Mouse (Mus musculus) forebrain, embryonic 16.5 days (tissue): ENCODE measurements around the gene Npepps. TPM values are rescaled to one million over a fixed set of nuclear protein-coding genes. Genes with fewer than 3 reads are reported as not detected.

Experiments used
- ATAC-seq: fragments of 200-750 bp; cut with Nextera tagmentation; 2 replicates; pipeline ENCODE4 v1.8.0; 2017; ENCODE audit warnings: mild to moderate bottlenecking, moderate library complexity
- H3K27ac ChIP-seq: fragments of 300-500 bp; sonication (generic); 2 replicates; pipeline ENCODE4 v1.5.1; 2014; ENCODE audit warnings: low read length, control low read depth
- H3K27me3 ChIP-seq: fragments of 300-500 bp; sonication (generic); replicated peaks from 2 replicates; pipeline ENCODE4 v1.6.1; 2014; ENCODE audit warnings: low read length; ENCODE audit not compliant: control insufficient read depth, insufficient read depth
- H3K36me3 ChIP-seq: fragments of 300-500 bp; sonication (generic); 2 replicates; pipeline ENCODE4 v1.6.1; 2014; ENCODE audit not compliant: control insufficient read depth, insufficient read depth
- H3K4me1 ChIP-seq: fragments of 300-500 bp; sonication (generic); replicated peaks from 2 replicates; pipeline ENCODE4 v1.6.1; 2014; ENCODE audit warnings: low read length; ENCODE audit not compliant: control insufficient read depth, insufficient read depth
- H3K4me2 ChIP-seq: fragments of 300-500 bp; sonication (generic); 2 replicates; pipeline ENCODE4 v1.6.1; 2014; ENCODE audit warnings: mild to moderate bottlenecking, low read length, control low read depth
- H3K4me3 ChIP-seq: fragments of 300-500 bp; sonication (generic); replicated peaks from 2 replicates; pipeline ENCODE4 v1.5.1; 2014; ENCODE audit warnings: mild to moderate bottlenecking, low read length, control low read depth
- H3K9ac ChIP-seq: fragments of 300-500 bp; sonication (generic); replicated peaks from 2 replicates; pipeline ENCODE4 v1.6.1; 2014; ENCODE audit warnings: low read depth, low read length, control low read depth
- H3K9me3 ChIP-seq: fragments of 300-500 bp; sonication (generic); 2 replicates; pipeline ENCODE4 v1.6.1; 2016; ENCODE audit warnings: low read length; ENCODE audit not compliant: control insufficient read depth
- WGBS: fragments of 180-500 bp; shearing (Covaris S2); extraction: QIAGEN DNeasy Blood & Tissue Kit; methylation state at CpG from one replicate; pipeline ENCODE4 v1.1.7; 2014; 5-methylcytosine and 5-hydroxymethylcytosine counted together
- polyA plus RNA-seq: library from polyadenylated mRNA; unstranded; fragments of >200 nt; fragmentation: Nextera tagmentation; extraction: Ambion mirVana; gene quantifications from 2 replicates; pipeline ENCODE4 v1.2.1, GENCODE M21; 2015

Npepps gene
- polyA plus RNA-seq, 1 experiment from 2014 or later, result 157 TPM

DNA sequence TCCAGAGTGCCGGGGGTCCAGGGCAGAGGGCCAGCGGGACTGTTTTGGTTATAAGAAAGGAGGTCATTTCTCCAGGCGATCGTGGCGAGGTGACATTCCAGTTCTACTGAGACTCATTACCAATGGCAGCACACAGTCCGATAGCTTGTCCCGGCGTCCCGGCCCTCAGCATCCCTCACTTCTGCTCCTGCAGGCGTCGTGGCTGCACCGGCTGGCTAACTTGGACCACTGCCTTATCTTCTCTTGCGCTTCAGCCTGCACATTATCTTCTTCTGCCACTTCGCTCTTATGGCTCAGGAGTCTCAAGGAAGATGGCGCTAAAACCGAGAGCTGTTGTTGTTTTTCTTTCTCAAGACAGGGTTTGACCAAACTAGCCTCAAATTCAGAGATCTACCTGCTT is 21.0 kb upstream of the Npepps start:
- no peaks in the 10 kb centered on the region for H3K9me3 ChIP-seq
- no peak overlapping the region for H3K4me3 ChIP-seq
- no peak overlapping the region for H3K27ac ChIP-seq
- H3K4me1 ChIP-seq, result peaks cover 6% of the 10 kb centered on the region
- no peaks in the 10 kb centered on the region for H3K27me3 ChIP-seq
- 88% methylated on average over 16 of the region's 16 CpGs for WGBS
- no peak overlapping the region for H3K4me2 ChIP-seq
- no peaks in the 10 kb centered on the region for H3K36me3 ChIP-seq
- no peak overlapping the region for H3K9ac ChIP-seq
- ATAC-seq, result no peak

DNA sequence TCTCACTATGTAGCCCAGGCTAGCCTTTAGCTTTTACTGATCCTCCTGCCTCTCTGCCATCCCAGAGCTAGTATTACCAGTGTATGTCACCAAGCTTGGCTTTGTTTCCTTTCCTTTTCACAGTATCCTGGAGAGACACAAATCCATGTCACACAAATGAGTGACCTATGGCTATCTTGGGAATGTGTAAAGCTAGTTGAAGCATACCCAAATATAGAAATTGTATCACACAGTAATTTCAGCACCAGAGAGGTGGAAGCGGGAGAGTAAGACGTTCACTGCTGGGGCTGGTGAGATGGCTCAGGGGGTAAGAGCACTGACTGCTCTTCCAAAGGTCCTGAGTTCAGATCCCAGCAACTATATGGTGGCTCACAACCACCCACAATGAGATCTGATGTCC is 19.5 kb upstream of the Npepps start:
- ATAC-seq, result no peak
- Histone ChIP-seq H3K9ac (no peak overlapping the region), H3K36me3 (no peaks in the 10 kb centered on the region), H3K27me3 (no peaks in the 10 kb centered on the region), H3K27ac (no peak overlapping the region), H3K4me1 (peaks cover 6% of the 10 kb centered on the region), H3K4me3 (no peak overlapping the region), H3K9me3 (no peaks in the 10 kb centered on the region), H3K4me2 (no peak overlapping the region)
- 98% methylated on average over 2 of the region's 2 CpGs for WGBS

DNA sequence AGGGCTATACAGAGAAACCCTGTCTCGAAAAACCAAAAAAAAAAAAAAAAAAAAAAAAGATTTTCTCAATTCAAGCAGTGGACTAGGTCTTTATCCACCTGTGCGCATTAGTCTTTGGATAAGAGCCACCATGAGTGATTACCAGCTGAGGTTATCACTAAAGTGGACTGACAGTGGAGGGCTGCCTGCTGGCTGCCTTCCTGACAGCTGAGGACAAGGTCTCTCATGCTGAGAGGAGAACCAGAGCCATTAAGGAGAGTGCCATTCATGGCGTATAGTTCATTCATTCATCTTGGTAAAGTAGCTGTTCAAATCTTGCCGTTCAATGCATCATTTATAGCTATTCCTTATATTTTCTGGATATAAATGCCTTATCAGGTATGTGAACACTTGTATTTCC is 16.1 kb upstream of the Npepps start:
- H3K9me3 ChIP-seq, result no peaks in the 10 kb centered on the region
- no peaks in the 10 kb centered on the region; the same call in 1 of the 2 replicates for H3K4me1 ChIP-seq
- H3K4me2 ChIP-seq, result no peak overlapping the region

DNA sequence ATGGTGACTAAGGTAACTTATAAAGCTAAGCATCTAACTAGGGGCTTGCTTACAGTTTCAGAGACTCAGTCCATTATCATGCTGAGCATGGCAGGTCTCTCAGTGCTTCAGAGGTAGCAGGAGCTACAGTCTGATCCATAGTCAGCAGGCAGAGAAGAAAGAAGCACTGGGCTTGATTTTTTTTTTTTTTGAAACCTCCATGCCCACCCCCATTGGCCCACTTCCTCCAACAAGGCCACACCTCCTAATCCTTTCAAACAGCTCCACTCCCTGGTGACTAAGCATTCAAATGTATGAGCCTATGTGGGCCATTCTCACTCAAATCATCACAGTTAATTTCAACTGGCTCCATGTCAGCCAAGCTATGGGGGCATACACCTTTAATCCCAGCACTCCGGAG is 12.3 kb upstream of the Npepps start:
- no peak for ATAC-seq
- H3K27ac ChIP-seq, result no peak overlapping the region
- H3K4me1 ChIP-seq, result no peaks in the 10 kb centered on the region
- H3K9ac ChIP-seq, result no peak overlapping the region
- WGBS, result 85% methylated on average over 1 of the region's 1 CpGs
- no peaks in the 10 kb centered on the region for H3K27me3 ChIP-seq
- H3K4me2 ChIP-seq, result no peak overlapping the region
- no peak overlapping the region for H3K4me3 ChIP-seq
- no peaks in the 10 kb centered on the region for H3K9me3 ChIP-seq
- H3K36me3 ChIP-seq, result no peaks in the 10 kb centered on the region

More for the DNA sequence above, 16.1 kb upstream of the Npepps start:
- ATAC-seq, result no peak
- no peak overlapping the region for H3K9ac ChIP-seq
- no peak overlapping the region for H3K27ac ChIP-seq
- no peaks in the 10 kb centered on the region for H3K27me3 ChIP-seq
- no peak overlapping the region for H3K4me3 ChIP-seq
- 89% methylated on average over 3 of the region's 4 CpGs for WGBS
- no peaks in the 10 kb centered on the region for H3K36me3 ChIP-seq

DNA sequence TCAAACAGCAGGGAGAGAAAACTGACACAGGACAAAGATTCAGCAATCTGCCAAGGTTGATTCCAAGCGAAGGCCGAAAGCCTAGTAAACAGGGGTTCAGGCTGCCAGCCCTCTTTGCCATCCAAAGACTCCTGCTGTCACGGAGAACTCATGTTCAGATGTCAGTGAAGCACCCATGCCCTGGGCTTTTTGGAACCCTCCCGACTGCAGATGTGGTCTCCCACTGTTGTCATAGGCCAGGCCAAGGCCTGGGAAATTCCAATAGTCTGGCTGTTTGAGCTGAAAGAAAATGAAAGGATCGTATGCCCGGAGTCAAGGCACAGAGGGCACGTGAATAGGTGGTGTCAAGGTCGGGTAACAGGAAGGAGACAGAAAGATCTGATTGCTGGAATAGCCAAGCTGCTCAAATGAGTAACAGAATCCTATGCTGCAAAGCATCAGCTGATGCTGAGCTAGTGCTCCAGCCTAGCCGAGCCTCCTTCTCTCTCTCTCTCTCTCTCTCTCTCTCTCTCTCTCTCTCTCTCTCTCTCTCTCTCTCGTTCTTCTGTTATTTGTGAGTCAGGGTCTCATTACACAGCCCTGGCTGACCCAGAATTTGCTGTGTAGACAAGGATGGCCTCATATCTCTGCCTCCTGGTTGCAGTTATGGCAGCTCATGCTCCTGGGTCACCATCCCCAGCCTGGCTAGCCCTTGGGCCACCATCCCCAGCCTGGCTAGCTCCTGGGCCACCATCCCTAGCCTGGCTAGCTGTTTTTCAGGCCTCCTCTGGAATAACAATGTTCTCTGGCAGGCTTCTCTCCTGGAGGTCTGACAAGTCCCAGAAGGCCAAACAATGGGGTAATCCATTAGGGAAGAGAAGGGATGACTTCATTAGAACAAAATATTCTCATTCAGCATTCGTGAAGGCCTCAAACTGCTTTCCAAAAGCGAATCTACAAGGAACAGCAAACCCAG is 9.1 kb upstream of the Npepps start:
- no peak for ATAC-seq
- WGBS, result 43% methylated on average over 12 of the region's 12 CpGs
- H3K27ac ChIP-seq, result no peak overlapping the region

DNA sequence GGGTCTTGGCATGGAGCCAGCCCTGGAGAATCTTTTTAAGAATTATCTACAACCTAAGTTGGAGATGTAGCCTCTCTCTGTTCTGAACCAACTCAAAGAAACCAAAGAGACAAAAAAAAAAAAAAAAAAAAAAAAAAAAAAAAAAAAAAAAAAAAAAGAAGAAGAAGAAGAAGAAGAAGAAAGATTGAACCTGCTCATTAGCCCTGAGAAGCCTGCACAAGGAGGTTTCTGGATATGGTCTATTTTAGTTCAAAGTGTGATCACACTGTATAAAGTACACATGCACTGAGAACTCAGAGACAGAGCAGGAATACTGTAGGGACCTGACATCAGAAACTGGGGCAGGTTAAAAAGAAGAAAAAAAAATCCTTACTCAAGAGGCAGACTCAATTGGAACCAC is 7.2 kb upstream of the Npepps start:
- H3K9ac ChIP-seq, result no peak overlapping the region
- no peaks in the 10 kb centered on the region for H3K36me3 ChIP-seq
- no peaks in the 10 kb centered on the region for H3K4me1 ChIP-seq
- no peak overlapping the region for H3K4me3 ChIP-seq
- H3K9me3 ChIP-seq, result no peaks in the 10 kb centered on the region
- ATAC-seq, result no peak
- H3K4me2 ChIP-seq, result no peak overlapping the region
- no peak overlapping the region for H3K27ac ChIP-seq
- no peaks in the 10 kb centered on the region for H3K27me3 ChIP-seq

More for the DNA sequence above, 9.1 kb upstream of the Npepps start:
- Histone ChIP-seq H3K4me3 (no peak overlapping the region), H3K9me3 (no peaks in the 10 kb centered on the region), H3K4me2 (no peak overlapping the region), H3K9ac (no peak overlapping the region), H3K27me3 (no peaks in the 10 kb centered on the region), H3K4me1 (no peaks in the 10 kb centered on the region), H3K36me3 (no peaks in the 10 kb centered on the region)

DNA sequence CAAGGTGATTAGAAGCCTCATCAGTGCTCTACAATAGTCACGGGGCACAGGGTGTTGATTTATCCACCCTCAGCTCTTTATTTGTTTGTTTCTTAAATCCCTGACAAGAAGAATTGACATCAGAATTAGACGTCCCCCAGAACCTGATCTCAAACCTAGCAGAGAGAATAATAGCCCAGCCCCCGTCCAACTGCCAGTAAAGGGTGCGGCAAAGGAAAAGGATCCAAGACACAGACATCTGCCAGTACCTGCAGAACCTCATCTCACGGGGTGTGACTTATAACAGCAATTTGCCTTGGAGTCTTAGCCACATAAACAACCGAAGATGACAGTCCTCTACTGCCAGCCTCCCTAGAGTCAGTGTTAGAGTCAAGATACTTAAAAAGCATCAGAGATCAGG is 6.5 kb upstream of the Npepps start:
- Histone ChIP-seq H3K4me2 (no peak overlapping the region), H3K4me3 (no peak overlapping the region), H3K27me3 (no peaks in the 10 kb centered on the region), H3K36me3 (no peaks in the 10 kb centered on the region), H3K9ac (no peak overlapping the region), H3K27ac (no peak overlapping the region), H3K4me1 (no peaks in the 10 kb centered on the region), H3K9me3 (no peaks in the 10 kb centered on the region)
- ATAC-seq, result no peak
- 43% methylated on average over 6 of the region's 6 CpGs for WGBS

DNA sequence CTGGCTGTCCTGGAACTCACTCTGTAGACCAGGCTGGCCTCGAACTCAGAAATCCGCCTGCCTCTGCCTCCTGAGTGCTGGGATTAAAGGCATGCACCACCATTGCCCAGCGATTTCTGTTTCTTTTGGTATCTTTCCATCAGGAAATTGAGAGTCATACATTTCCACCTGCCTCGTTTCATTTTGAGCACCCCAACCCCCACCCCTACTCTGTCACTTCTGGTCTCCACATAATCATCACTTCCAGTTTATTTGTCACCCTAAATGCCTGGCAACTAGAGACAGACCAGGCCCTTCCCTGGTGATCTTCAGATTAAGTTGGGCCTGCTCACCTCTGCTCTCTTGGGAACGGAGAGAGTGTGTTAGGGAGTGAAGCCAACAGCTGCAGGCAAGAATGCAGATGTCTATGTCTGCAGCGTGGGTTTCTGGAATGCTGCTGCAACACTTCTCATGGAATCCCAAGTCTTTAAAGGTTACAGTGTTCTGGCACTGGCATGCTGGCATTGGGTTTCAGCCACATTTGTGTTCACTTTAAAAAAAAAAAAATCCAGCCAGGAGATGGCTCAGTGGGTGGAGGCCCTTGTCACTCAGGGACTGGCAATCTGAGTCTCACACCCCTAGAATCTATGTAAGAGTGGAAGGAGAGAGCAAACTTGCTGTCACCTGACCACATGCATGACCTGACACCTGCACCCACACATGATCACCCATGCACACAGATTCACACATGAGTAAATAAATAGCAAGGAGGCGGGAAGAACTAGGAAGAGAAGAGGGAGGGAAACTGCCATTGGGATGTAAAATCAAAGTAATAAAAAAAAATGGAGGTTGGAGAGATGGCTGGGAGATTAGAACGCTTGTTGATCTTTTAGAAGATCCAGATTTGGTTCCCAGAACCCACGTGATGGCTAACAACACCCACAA is 5.7 kb upstream of the Npepps start:
- Histone ChIP-seq H3K36me3 (no peaks in the 10 kb centered on the region), H3K4me1 (no peaks in the 10 kb centered on the region), H3K9me3 (no peaks in the 10 kb centered on the region), H3K27me3 (no peaks in the 10 kb centered on the region), H3K9ac (no peak overlapping the region), H3K4me3 (no peak overlapping the region), H3K4me2 (no peak overlapping the region), H3K27ac (no peak overlapping the region)
- ATAC-seq, result no peak
- WGBS, result 78% methylated on average over 9 of the region's 9 CpGs

DNA sequence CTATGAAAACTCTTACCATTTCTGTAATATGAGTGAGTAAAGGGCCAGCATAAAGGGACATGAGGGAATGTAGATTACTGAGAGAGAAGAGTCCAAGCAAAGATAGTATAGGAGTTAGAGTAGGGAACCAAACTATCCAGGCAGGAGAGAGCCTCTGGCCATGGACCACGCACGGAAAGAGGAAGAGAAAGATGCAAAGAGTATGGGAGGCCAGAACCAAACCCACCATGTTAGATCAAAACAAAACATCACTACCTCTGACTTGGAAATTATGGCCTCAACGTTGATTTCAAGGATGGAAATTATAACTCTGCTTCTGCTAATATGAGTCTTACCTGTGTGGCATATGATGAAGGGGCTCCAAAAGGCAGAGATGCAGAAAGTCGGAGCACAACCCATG is 4.4 kb upstream of the Npepps start:
- Histone ChIP-seq H3K9me3 (no peaks in the 10 kb centered on the region), H3K4me2 (no peak overlapping the region), H3K9ac (no peak overlapping the region), H3K36me3 (no peaks in the 10 kb centered on the region), H3K27me3 (no peaks in the 10 kb centered on the region), H3K4me1 (no peaks in the 10 kb centered on the region), H3K27ac (no peak overlapping the region), H3K4me3 (no peak overlapping the region)
- no peak for ATAC-seq
- 81% methylated on average over 4 of the region's 4 CpGs for WGBS
